Mouse (Mus musculus) CD4-positive naive resting alpha-beta T cell, adult 57 days (primary cell): ENCODE measurements around the gene Kif1bp. TPM values are rescaled to one million over a fixed set of nuclear protein-coding genes. Genes with fewer than 3 reads are reported as not detected.

ENCODE experiments used
- total RNA-seq: library from RNA; stranded (reverse); gene quantifications from one replicate; pipeline ENCODE4 v1.2.4, GENCODE M21; 2023

The Kif1bp gene
- total RNA-seq = 23.9 TPM

DNA sequence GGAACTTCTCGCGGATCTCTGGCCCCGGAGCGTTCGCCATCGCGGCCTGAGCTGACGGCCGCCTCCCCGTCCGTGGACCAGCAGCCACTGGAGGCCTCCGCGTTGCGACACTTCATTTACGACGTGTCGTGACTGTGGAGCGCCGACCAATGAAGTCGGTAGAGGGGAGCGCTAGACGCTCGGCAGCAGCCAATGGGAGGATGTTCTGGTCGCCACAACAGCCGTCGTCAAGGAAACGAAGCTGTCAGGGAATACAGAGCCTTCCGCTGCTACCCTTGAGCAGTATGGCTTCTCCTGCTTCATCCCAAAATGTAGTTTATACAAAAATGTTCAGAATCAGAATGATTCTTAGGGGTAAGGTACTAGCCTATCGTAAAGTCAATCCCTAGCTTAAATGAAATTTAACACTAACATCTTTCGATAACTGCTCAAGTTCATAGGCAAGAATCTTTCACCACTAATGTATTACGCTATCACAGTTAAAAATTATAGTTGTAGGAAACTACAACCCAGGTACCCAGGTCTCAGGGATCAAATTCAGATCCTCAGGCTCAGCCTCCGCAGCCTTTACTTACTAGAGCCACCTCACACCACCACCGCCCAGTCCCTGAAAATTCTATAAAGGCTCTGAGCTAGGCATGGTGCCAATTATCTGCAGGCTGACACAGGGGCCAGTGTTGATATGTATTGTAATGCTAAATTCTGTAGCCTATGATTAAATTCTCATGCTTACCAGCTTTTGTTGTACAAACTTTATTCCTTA, at the start of gene Kif1bp:
Gene Kif1bp (minus strand): TSS at position 120 of the 763 bp plus-strand sequence.

DNA sequence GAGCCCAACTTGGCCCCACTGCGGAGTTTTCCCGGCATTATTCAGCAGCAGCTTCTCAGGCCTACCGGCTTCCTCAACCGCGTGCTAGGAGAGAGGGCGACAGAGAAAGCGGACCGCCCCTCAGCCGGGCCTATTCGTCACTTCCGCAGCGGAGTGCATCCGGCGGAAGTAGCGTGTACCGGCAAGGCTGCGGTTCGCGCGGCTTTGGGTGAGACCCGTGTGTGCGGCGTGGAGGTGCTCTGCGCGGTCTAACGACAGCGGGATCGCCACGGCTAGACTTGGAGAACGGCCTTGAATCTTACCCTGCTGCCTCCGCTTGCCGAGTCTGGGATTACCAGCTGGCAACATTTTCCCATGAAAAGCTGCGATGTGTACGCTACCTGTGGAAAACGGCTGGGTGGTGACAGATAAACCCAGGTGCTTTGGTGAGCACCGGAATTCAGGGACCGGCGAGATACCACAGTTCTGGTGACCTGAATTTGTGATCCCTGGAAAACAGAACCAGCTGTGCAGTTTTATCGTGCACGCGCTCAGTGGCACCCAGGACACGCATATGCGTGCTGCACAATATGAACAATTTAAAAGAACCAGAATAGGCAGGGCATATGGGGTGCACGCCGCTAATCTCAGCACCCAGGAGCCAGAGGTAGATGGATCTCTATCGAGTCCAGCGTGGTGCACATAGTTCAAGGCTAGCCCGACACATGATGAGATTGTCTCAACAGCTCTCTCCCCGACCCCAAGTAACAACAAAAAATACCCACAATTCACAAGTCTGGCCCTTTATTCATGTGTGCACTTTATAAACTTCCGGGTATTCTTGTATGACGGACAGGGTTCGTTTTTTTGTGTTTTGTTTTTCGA, 24.2 kb upstream of the Kif1bp start, which contains the start of gene Ddx21:
Gene Ddx21 (minus strand): TSS at position 105 of the 864 bp plus-strand sequence.

DNA sequence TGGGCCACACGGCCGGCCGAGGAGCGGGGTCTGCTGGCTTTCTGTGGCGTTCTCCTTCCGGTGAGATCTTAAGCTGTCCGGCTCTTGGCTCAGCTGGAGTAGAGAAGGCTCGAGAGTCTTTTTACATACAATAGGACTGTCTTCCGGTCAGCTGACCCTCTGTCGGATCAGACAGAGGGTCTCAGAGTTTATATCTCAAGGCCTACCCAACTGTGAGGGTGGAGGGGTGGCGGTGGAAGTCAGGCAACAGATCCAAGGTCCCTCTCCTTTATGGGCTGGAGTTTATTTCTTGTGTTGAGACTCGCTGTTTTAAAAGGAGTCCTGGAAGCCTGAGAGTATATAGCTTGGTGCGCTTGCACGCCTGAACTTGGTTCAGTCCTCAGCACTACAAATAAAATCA, 50.9 kb downstream of the Kif1bp start, which contains the start of gene Srgn:
Gene Srgn (minus strand): TSS at position 101 of the 400 bp plus-strand sequence.

Other genes starting within 250 kb of the Kif1bp start
- 67.3 TPM for gene Hk1, start 198.5 kb downstream of the Kif1bp start, total RNA-seq
- gene Hkdc1, start 156.0 kb downstream of the Kif1bp start, total RNA-seq = not detected
- 0.95 TPM for gene 4930507D05Rik, start 129.0 kb downstream of the Kif1bp start, total RNA-seq
- 23.4 TPM for gene Supv3l1, start 128.7 kb downstream of the Kif1bp start, total RNA-seq
- 23.9 TPM for gene Vps26a, start 91.7 kb downstream of the Kif1bp start, total RNA-seq
- gene Srgn, start 51.0 kb downstream of the Kif1bp start, total RNA-seq = 418 TPM
- 145 TPM for gene Ddx21, start 23.8 kb upstream of the Kif1bp start, total RNA-seq
- gene Ddx50, start 72.8 kb upstream of the Kif1bp start, total RNA-seq = 156 TPM
- gene Stox1, start 147.7 kb upstream of the Kif1bp start, total RNA-seq = 0.21 TPM
- gene Ccar1, start 213.8 kb upstream of the Kif1bp start, total RNA-seq = 130 TPM